Mouse (Mus musculus): ENCODE data around the gene Pacrg. TPM values are rescaled to one million over a fixed set of nuclear protein-coding genes. Genes with fewer than 3 reads are reported as not detected.

Pacrg gene
- polyA plus RNA-seq, 1 experiment from 2014 or later, result 9.3 TPM

- H3K27ac ChIP-seq, result no peak overlapping the region; the same call in 1 of the 2 replicates
- no peak overlapping the region for H3K4me2 ChIP-seq (replicated peaks)
- no peak for ATAC-seq (ENCODE audit: low FRiP score)
- H3K9me3 ChIP-seq (replicated peaks), result no peaks in the 10 kb centered on the region
- H3K27me3 ChIP-seq, result no peaks in the 10 kb centered on the region
- H3K9ac ChIP-seq, result no peak overlapping the region
- 71% methylated on average over 13 of the region's 13 CpGs for WGBS
- peaks cover 6% of the 10 kb centered on the region; the same call in 1 of the 2 replicates for H3K4me1 ChIP-seq
- no peaks in the 10 kb centered on the region for H3K36me3 ChIP-seq
- H3K4me3 ChIP-seq, result no peak overlapping the region
Measured at GRCm38 (mm10) chr17:10365501-10366482, 474.3 kb downstream of the Pacrg start.

DNA sequence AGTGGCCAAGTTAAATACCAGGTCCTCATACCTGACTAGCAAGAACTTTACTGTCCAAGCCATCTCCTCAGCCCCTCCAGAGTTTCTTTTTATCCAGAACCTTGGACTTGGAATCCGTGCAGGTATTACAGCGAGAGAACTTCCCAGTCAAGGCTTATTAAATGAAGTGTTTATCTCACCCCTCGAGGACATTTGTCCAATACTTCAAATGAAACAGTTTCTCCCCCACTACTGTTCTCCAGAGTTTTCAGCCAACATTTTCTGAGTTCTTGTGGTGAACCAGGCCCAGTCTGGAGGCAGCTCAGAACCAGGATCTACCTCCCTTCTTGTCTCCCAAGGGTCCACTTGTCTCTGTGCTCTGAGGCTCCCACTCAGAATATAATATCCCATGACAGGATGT, 477.0 kb downstream of the Pacrg start:
- Histone ChIP-seq H3K9me3 (replicated peaks) (no peaks in the 10 kb centered on the region), H3K4me3 (no peak overlapping the region), H3K27ac (no peak overlapping the region), H3K4me2 (replicated peaks) (no peak overlapping the region), H3K36me3 (no peaks in the 10 kb centered on the region), H3K9ac (no peak overlapping the region), H3K27me3 (no peaks in the 10 kb centered on the region), H3K4me1 (no peaks in the 10 kb centered on the region)
- WGBS, result 92% methylated on average over 3 of the region's 3 CpGs
- ATAC-seq (ENCODE audit: low FRiP score), result no peak

DNA sequence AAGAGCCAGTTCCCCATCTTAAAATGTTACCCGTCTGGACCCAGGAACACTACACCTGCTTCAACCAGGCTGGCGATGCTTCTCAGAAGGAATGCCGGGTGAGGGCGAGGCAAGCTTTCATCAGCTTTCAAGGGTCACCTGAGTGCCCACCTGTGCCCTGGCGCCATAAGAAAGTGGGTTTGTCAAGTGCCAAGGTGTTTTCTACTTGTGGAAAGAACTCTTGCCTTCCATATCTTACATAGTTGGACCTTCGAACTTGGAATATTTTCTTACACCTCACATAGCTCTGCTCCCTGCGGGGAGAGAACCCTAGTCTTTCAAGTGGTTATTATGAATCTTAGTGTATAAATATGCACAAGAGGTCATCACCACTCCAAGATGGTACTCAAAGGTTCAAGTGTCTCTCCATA, 478.2 kb downstream of the Pacrg start:
- H3K4me2 ChIP-seq (replicated peaks), result no peak overlapping the region
- 95% methylated on average over 7 of the region's 7 CpGs for WGBS
- no peak overlapping the region for H3K9ac ChIP-seq
- H3K9me3 ChIP-seq (replicated peaks), result no peaks in the 10 kb centered on the region
- H3K4me3 ChIP-seq, result no peak overlapping the region
- H3K27ac ChIP-seq, result no peak overlapping the region
- ATAC-seq (ENCODE audit: low FRiP score), result no peak
- H3K36me3 ChIP-seq, result no peaks in the 10 kb centered on the region
- H3K4me1 ChIP-seq, result 0 out of 2 replicates have a peak, but pooled peaks cover 5% of the 10 kb centered on the region
- H3K27me3 ChIP-seq, result no peaks in the 10 kb centered on the region

- Histone ChIP-seq H3K4me3 (no peak overlapping the region), H3K36me3 (no peaks in the 10 kb centered on the region), H3K27ac (no peak overlapping the region), H3K4me2 (replicated peaks) (no peak overlapping the region), H3K9me3 (replicated peaks) (no peaks in the 10 kb centered on the region), H3K27me3 (no peaks in the 10 kb centered on the region), H3K4me1 (peaks cover 16% of the 10 kb centered on the region), H3K9ac (no peak overlapping the region)
- 77% methylated on average over 4 of the region's 4 CpGs for WGBS
- no peak for ATAC-seq (ENCODE audit: low FRiP score)
Measured at GRCm38 (mm10) chr17:10360738-10361137, 479.4 kb downstream of the Pacrg start.

- Histone ChIP-seq H3K4me3 (no peak overlapping the region), H3K4me2 (replicated peaks) (no peak overlapping the region), H3K4me1 (peaks cover 18% of the 10 kb centered on the region), H3K9me3 (replicated peaks) (no peaks in the 10 kb centered on the region), H3K27ac (no peak overlapping the region), H3K27me3 (no peaks in the 10 kb centered on the region), H3K9ac (no peak overlapping the region), H3K36me3 (no peaks in the 10 kb centered on the region)
- no peak for ATAC-seq (ENCODE audit: low FRiP score)
- 75% methylated on average over 14 of the region's 14 CpGs for WGBS
Measured at GRCm38 (mm10) chr17:10359466-10359865, 480.6 kb downstream of the Pacrg start.

- Histone ChIP-seq H3K4me2 (replicated peaks) (no peak overlapping the region), H3K9ac (no peak overlapping the region), H3K27me3 (no peaks in the 10 kb centered on the region), H3K9me3 (replicated peaks) (no peaks in the 10 kb centered on the region), H3K4me1 (peaks cover 18% of the 10 kb centered on the region), H3K4me3 (no peak overlapping the region), H3K27ac (no peak overlapping the region), H3K36me3 (no peaks in the 10 kb centered on the region)
- 61% methylated on average over 12 of the region's 12 CpGs for WGBS
- peak; percentile 61; the same call in 1 of the 2 replicates for ATAC-seq (ENCODE audit: low FRiP score)
Measured at GRCm38 (mm10) chr17:10357348-10357747, 482.8 kb downstream of the Pacrg start.

GRCm38 (mm10) chr17:10356294-10356693, 483.8 kb downstream of the Pacrg start:
- H3K9ac ChIP-seq, result no peak overlapping the region
- no peak for ATAC-seq (ENCODE audit: low FRiP score)
- WGBS, result 56% methylated on average over 6 of the region's 6 CpGs
- no peaks in the 10 kb centered on the region for H3K36me3 ChIP-seq
- H3K4me1 ChIP-seq, result peaks cover 18% of the 10 kb centered on the region
- no peaks in the 10 kb centered on the region for H3K27me3 ChIP-seq
- H3K4me2 ChIP-seq (replicated peaks), result no peak overlapping the region
- no peaks in the 10 kb centered on the region for H3K9me3 ChIP-seq (replicated peaks)
- no peak overlapping the region for H3K4me3 ChIP-seq
- no peak overlapping the region for H3K27ac ChIP-seq

GRCm38 (mm10) chr17:10355746-10356145, 484.4 kb downstream of the Pacrg start:
- Histone ChIP-seq H3K9ac (no peak overlapping the region), H3K4me2 (replicated peaks) (no peak overlapping the region), H3K27me3 (no peaks in the 10 kb centered on the region), H3K27ac (no peak overlapping the region), H3K9me3 (replicated peaks) (no peaks in the 10 kb centered on the region), H3K4me1 (peaks cover 18% of the 10 kb centered on the region), H3K4me3 (no peak overlapping the region), H3K36me3 (no peaks in the 10 kb centered on the region)
- ATAC-seq (ENCODE audit: low FRiP score), result no peak
- WGBS, result 49% methylated on average over 8 of the region's 8 CpGs

Other genes with a start within 250 kb of the Pacrg start
- 2.2 and 2.4 TPM in 2 replicates for gene Prkn, start 73 bp upstream of the Pacrg start, polyA plus RNA-seq (2016; fragmentation: Nextera tagmentation; extraction: Ambion mirVana)

Data from hindbrain, embryonic 12.5 days (tissue).